Mouse (Mus musculus) heart, postnatal 4 days (tissue): ENCODE measurements around the gene Gigyf2. TPM values are rescaled to one million over a fixed set of nuclear protein-coding genes. Genes with fewer than 3 reads are reported as not detected.

Source experiments
- DNase-seq: peaks from one replicate; pipeline ENCODE4 v3.0.0; 2021
- total RNA-seq, 2 experiments: library from RNA; stranded (reverse); gene quantifications; 2 replicates each; pipeline ENCODE4 v1.2.3; 2021

The Gigyf2 gene
- total RNA-seq, result 10 to 100 TPM; 46.6 to 46.9 TPM

- DNase-seq, result peak; percentile 98
Measured at GRCm38 (mm10) chr1:87326742-87327163, at the start of gene Gigyf2. TSS of gene Gigyf2 (plus strand) at chr1:87326998.

GRCm38 (mm10) chr1:87280281-87280680, 46.5 kb upstream of the Gigyf2 start:
- DNase-seq, result no peak

GRCm38 (mm10) chr1:87281599-87282412, 45.0 kb upstream of the Gigyf2 start:
- no peak for DNase-seq

- no peak for DNase-seq
Measured at GRCm38 (mm10) chr1:87282413-87282788, 44.4 kb upstream of the Gigyf2 start.

- no peak for DNase-seq
Measured at GRCm38 (mm10) chr1:87283410-87283960, 43.3 kb upstream of the Gigyf2 start.

GRCm38 (mm10) chr1:87287105-87287504, 39.7 kb upstream of the Gigyf2 start:
- no peak for DNase-seq

GRCm38 (mm10) chr1:87291416-87291815, 35.4 kb upstream of the Gigyf2 start:
- peak; percentile 63 for DNase-seq

- DNase-seq, result peak; percentile 62
Measured at GRCm38 (mm10) chr1:87292420-87293190, 34.2 kb upstream of the Gigyf2 start.

GRCm38 (mm10) chr1:87294063-87294710, 32.6 kb upstream of the Gigyf2 start:
- DNase-seq, result no peak

GRCm38 (mm10) chr1:87294951-87295350, 31.8 kb upstream of the Gigyf2 start:
- no peak for DNase-seq

GRCm38 (mm10) chr1:87297346-87297925, 29.4 kb upstream of the Gigyf2 start:
- no peak for DNase-seq

GRCm38 (mm10) chr1:87300360-87301286, 26.2 kb upstream of the Gigyf2 start:
- no peak for DNase-seq

GRCm38 (mm10) chr1:87301971-87302370, 24.8 kb upstream of the Gigyf2 start:
- no peak for DNase-seq

GRCm38 (mm10) chr1:87308952-87309351, 17.8 kb upstream of the Gigyf2 start:
- no peak for DNase-seq

- DNase-seq, result no peak
Measured at GRCm38 (mm10) chr1:87309621-87310020, 17.2 kb upstream of the Gigyf2 start.

GRCm38 (mm10) chr1:87312681-87313080, 14.1 kb upstream of the Gigyf2 start:
- DNase-seq, result no peak

- no peak for DNase-seq
Measured at GRCm38 (mm10) chr1:87313116-87313515, 13.7 kb upstream of the Gigyf2 start.

- no peak for DNase-seq
Measured at GRCm38 (mm10) chr1:87313843-87314570, 12.8 kb upstream of the Gigyf2 start.

- DNase-seq, result no peak
Measured at GRCm38 (mm10) chr1:87315431-87315830, 11.4 kb upstream of the Gigyf2 start.

GRCm38 (mm10) chr1:87315894-87316293, 10.9 kb upstream of the Gigyf2 start:
- DNase-seq, result no peak

- peak; percentile 72 for DNase-seq
Measured at GRCm38 (mm10) chr1:87316672-87317071, 10.1 kb upstream of the Gigyf2 start.
